Mouse (Mus musculus): ENCODE measurements around the gene Rflna.

GRCm38 (mm10) chr5:124959099-124959498, 43.9 kb upstream of the Rflna start:
- TF ChIP-seq POLR2A (IDR thresholded peaks at IDR 0.05; ENCODE audit: low read depth, low read length) (no peak), CTCF (conservative IDR thresholded peaks at IDR 0.05 in 1 of 2, IDR thresholded peaks at IDR 0.05 in 1 of 2; ENCODE audit: low read depth in 2 of 2, low read length in 2 of 2) (peak in 1 of 2 experiments; percentile 24; a peak in 1 of 4 replicates), MAZ (IDR thresholded peaks at IDR 0.05; ENCODE audit: low read depth, low read length) (no peak), POLR2AphosphoS2 (IDR thresholded peaks at IDR 0.05; ENCODE audit: low read depth, low read length) (no peak), EP300 (IDR thresholded peaks at IDR 0.05; ENCODE audit: low read length) (no peak), HCFC1 (IDR thresholded peaks at IDR 0.05; ENCODE audit: low read depth, low read length) (no peak), NELFE (IDR thresholded peaks at IDR 0.05; ENCODE audit: low read depth, low read length) (no peak), CHD2 (IDR thresholded peaks at IDR 0.05; ENCODE audit: low read length) (no peak), TBP (conservative IDR thresholded peaks at IDR 0.05; ENCODE audit: low read depth, low read length) (no peak), MEF2A (IDR thresholded peaks at IDR 0.05; ENCODE audit: borderline replicate concordance, low read depth, low read length) (no peak)
